In genomic region chr19:47882151-47882881, GRCm38 (mm10) we compare ENCODE assay signal across 8 mouse cellular contexts. TPM values are rescaled to one million over a fixed set of nuclear protein-coding genes. Genes with fewer than 3 reads are reported as not detected.
DNase-seq lines count a peak whose midpoint lies in the region; ATAC-seq and TF ChIP-seq lines count a peak whose summit lies in the region.

No protein-coding gene starts in this region.

- WGBS in liver, postnatal 0 days (ENCODE audit: insufficient replicate concordance): 25% methylated on average over 11 of the region's 11 CpGs

- H3K9ac ChIP-seq in liver, postnatal 0 days (replicated peaks): no peak overlapping the region

- TF ChIP-seq EP300 in liver, postnatal 0 days (IDR thresholded peaks at IDR 0.05; ENCODE audit: low read depth): no peak

- intact Hi-C loops in heart, postnatal 14 days (cut with DNase I): loop anchor here (1.0 kb wide), 1 partner anchor 50 kb away; no protein-coding TSS in a partner anchor

- H3K4me1 ChIP-seq in liver, postnatal 0 days (ENCODE audit: insufficient read depth): 0 out of 2 replicates have a peak, but pooled peaks cover 2% of the 10 kb centered on the region

- no peaks in the 10 kb centered on the region for H3K36me3 ChIP-seq in liver, postnatal 0 days (replicated peaks; ENCODE audit: insufficient read depth, low read length)

- H3K27ac ChIP-seq in liver, postnatal 0 days (ENCODE audit: low read depth): no peak overlapping the region

- no peak overlapping the region for H3K4me3 ChIP-seq in liver, postnatal 0 days (ENCODE audit: low read depth, low read length)

- no peak for TF ChIP-seq POLR2A in brain, embryonic 14.5 days (IDR thresholded peaks at IDR 0.05; ENCODE audit: borderline replicate concordance, extremely low read depth, insufficient read depth, insufficient read length, poor library complexity, severe bottlenecking)

- H3K4me2 ChIP-seq in liver, postnatal 0 days (ENCODE audit: low read depth, low read length): no peak overlapping the region

- H3K9me3 ChIP-seq in liver, postnatal 0 days (ENCODE audit: low read length): no peaks in the 10 kb centered on the region

- TF ChIP-seq CTCF in brain, embryonic 14.5 days (IDR thresholded peaks at IDR 0.05; ENCODE audit: borderline replicate concordance, extremely low read depth, insufficient read depth, insufficient read length): peak; percentile 100
- TF ChIP-seq CTCF in liver, postnatal 0 days (IDR thresholded peaks at IDR 0.05; ENCODE audit: low read depth): peak; percentile 100

- no peaks in the 10 kb centered on the region for H3K27me3 ChIP-seq in liver, postnatal 0 days (ENCODE audit: insufficient read depth, low read length)

- peak; percentile 87 for ATAC-seq in erythroid progenitor cell, adult 5-6 weeks (replicated peaks; ENCODE audit: low FRiP score, poor library complexity, severe bottlenecking)
- peak; percentile 69; the same call in 1 of the 2 replicates for ATAC-seq in liver, postnatal 0 days
- peak; percentile 92 for ATAC-seq in neutrophil, adult 5-6 weeks (ENCODE audit: extremely low read depth, insufficient number of reproducible peaks, low FRiP score, poor library complexity, severe bottlenecking)

- DNase-seq in CD8-positive naive resting alpha-beta T cell, adult 2 months (ENCODE audit: low read depth in 2 of 2, low spot score in 2 of 2): peak; percentile 88 to 90
- DNase-seq in brain, embryonic 14.5 days (ENCODE audit: low read depth): peak; percentile 92
- peak; percentile 85 to 90 for DNase-seq in heart, postnatal 14 days
- peak; percentile 88 to 89 for DNase-seq in kidney, postnatal 4 days
- DNase-seq in liver, postnatal 0 days: peak; percentile 92
- peak; percentile 91 for DNase-seq in testis, postnatal 10 days (ENCODE audit: low spot score)

RNA-seq across cellular contexts. Expression of gene Gsto2, which starts 17.0 kb away (rescaled TPM):
- polyA plus RNA-seq in brain, embryonic 14.5 days (2012; rRNA removed): 0.88 and 1.1 TPM in 2 replicates
- not detected in 2 replicates for total RNA-seq in erythroid progenitor cell, adult 5-6 weeks (2015; ENCODE audit: low replicate concordance)
- total RNA-seq in erythroid progenitor cell, adult 5-6 weeks (2017; ENCODE audit: low replicate concordance): not detected in 2 replicates
- total RNA-seq in heart, postnatal 14 days (2021): 1 to 10 TPM; 1.6 to 1.7 TPM
- 0.25 and 0.39 TPM in 2 replicates for polyA plus RNA-seq in liver, postnatal 0 days (2015; fragmentation: Nextera tagmentation; extraction: Ambion mirVana)
- total RNA-seq in neutrophil, adult 5-6 weeks (2017): 1.9 TPM in 1 of 2 replicates, not detected in the other

RNA-seq across cellular contexts. Expression of gene Gsto1, which starts 27.5 kb away (rescaled TPM):
- 64.8 and 65.6 TPM in 2 replicates for polyA plus RNA-seq in brain, embryonic 14.5 days (2012; rRNA removed)
- 44.0 and 62.5 TPM in 2 replicates for total RNA-seq in erythroid progenitor cell, adult 5-6 weeks (2015; ENCODE audit: low replicate concordance)
- total RNA-seq in erythroid progenitor cell, adult 5-6 weeks (2017; ENCODE audit: low replicate concordance): 11.0 and 26.1 TPM in 2 replicates
- total RNA-seq in heart, postnatal 14 days (2021): 100 to 1,000 TPM; 133 to 134 TPM
- polyA plus RNA-seq in liver, postnatal 0 days (2015; fragmentation: Nextera tagmentation; extraction: Ambion mirVana): 151 and 198 TPM in 2 replicates
- total RNA-seq in neutrophil, adult 5-6 weeks (2017): 117 and 147 TPM in 2 replicates

RNA-seq across cellular contexts. Expression of gene Cfap43, which starts 36.8 kb away (rescaled TPM):
- polyA plus RNA-seq in brain, embryonic 14.5 days (2012; rRNA removed): 1.00 and 2.6 TPM in 2 replicates
- not detected in 2 replicates for total RNA-seq in erythroid progenitor cell, adult 5-6 weeks (2015; ENCODE audit: low replicate concordance)
- total RNA-seq in erythroid progenitor cell, adult 5-6 weeks (2017; ENCODE audit: low replicate concordance): not detected in 2 replicates
- total RNA-seq in heart, postnatal 14 days (2021): under 1 TPM in 1 of 2 experiments, not detected in 1; 0.81 TPM
- 0.05 TPM in 1 of 2 replicates, not detected in the other for polyA plus RNA-seq in liver, postnatal 0 days (2015; fragmentation: Nextera tagmentation; extraction: Ambion mirVana)
- 0.23 and 0.49 TPM in 2 replicates for total RNA-seq in neutrophil, adult 5-6 weeks (2017)

RNA-seq across cellular contexts. Expression of gene Itprip, which starts 36.8 kb away (rescaled TPM):
- 6.1 and 6.2 TPM in 2 replicates for polyA plus RNA-seq in brain, embryonic 14.5 days (2012; rRNA removed)
- total RNA-seq in erythroid progenitor cell, adult 5-6 weeks (2015; ENCODE audit: low replicate concordance): 5.8 and 11.7 TPM in 2 replicates
- 1.6 and 2.3 TPM in 2 replicates for total RNA-seq in erythroid progenitor cell, adult 5-6 weeks (2017; ENCODE audit: low replicate concordance)
- total RNA-seq in heart, postnatal 14 days (2021): 1 to 10 TPM; 8.0 to 8.1 TPM
- 2.4 and 2.8 TPM in 2 replicates for polyA plus RNA-seq in liver, postnatal 0 days (2015; fragmentation: Nextera tagmentation; extraction: Ambion mirVana)
- 74.8 and 79.2 TPM in 2 replicates for total RNA-seq in neutrophil, adult 5-6 weeks (2017)

RNA-seq across cellular contexts. Expression of gene Cfap58, which starts 55.2 kb away (rescaled TPM):
- 0.15 and 0.62 TPM in 2 replicates for polyA plus RNA-seq in brain, embryonic 14.5 days (2012; rRNA removed)
- not detected in 2 replicates for total RNA-seq in erythroid progenitor cell, adult 5-6 weeks (2015; ENCODE audit: low replicate concordance)
- total RNA-seq in erythroid progenitor cell, adult 5-6 weeks (2017; ENCODE audit: low replicate concordance): not detected in 2 replicates
- total RNA-seq in heart, postnatal 14 days (2021): 1 to 10 TPM; 1.3 to 2.1 TPM
- polyA plus RNA-seq in liver, postnatal 0 days (2015; fragmentation: Nextera tagmentation; extraction: Ambion mirVana): not detected in 2 replicates
- total RNA-seq in neutrophil, adult 5-6 weeks (2017): not detected in 2 replicates
